Mouse (Mus musculus): Measurements from ENCODE around the gene Vmn1r191.
"Not testable (repeated sequence)": the region's sequence is repeated elsewhere in the genome, so short reads cannot be mapped to it uniquely, and the experiment has no call there.

Vmn1r191 gene

GRCm38 (mm10) chr13:22183869-22184268, at the start of gene Vmn1r191:
Gene Vmn1r191 (minus strand): TSS chr13:22183969.
- no peak for DNase-seq (ENCODE audit: low spot score)

- not testable (repeated sequence) for DNase-seq (ENCODE audit: low spot score)
Observed at GRCm38 (mm10) chr13:22223060-22223459, 39.3 kb upstream of the Vmn1r191 start, which contains the start of gene Vmn1r193. Gene Vmn1r193 (minus strand): TSS chr13:22223160.

GRCm38 (mm10) chr13:22192756-22193155, 9.0 kb upstream of the Vmn1r191 start:
- not testable (repeated sequence) for DNase-seq (ENCODE audit: low spot score)

- no peak for DNase-seq (ENCODE audit: low spot score)
Observed at GRCm38 (mm10) chr13:22191041-22191440, 7.3 kb upstream of the Vmn1r191 start, which contains the start of gene Vmn1r192. Gene Vmn1r192 (minus strand): TSS chr13:22191141.

GRCm38 (mm10) chr13:22190385-22190784, 6.6 kb upstream of the Vmn1r191 start:
- no peak for DNase-seq (ENCODE audit: low spot score)

GRCm38 (mm10) chr13:22189313-22189712, 5.5 kb upstream of the Vmn1r191 start:
- no peak for DNase-seq (ENCODE audit: low spot score)

GRCm38 (mm10) chr13:22168416-22168815, 15.4 kb downstream of the Vmn1r191 start:
- no peak for DNase-seq (ENCODE audit: low spot score)

GRCm38 (mm10) chr13:22136495-22137293, 47.1 kb downstream of the Vmn1r191 start:
- DNase-seq (ENCODE audit: low spot score): not testable (repeated sequence)
